Mouse (Mus musculus): ENCODE results near the gene Rps15.

The Rps15 gene

DNA sequence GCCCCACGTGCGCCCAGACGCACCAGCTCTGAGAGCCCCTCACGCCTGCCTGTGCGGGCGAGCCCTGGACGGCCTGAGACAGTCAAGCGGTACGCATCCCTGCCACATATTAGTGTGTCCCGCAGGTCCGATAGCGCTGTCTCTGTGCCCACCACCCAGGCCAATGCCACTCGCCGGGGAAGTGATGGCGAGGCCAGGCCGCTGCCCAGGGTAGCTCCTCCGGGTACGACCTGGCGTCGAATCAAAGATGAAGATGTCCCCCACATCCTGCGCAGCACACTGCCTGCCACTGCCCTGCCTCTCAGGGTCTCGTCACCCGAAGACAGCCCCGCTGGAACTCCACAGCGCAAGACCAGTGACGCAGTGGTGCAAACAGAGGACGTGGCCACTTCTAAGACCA lies 23.1 kb downstream of the Rps15 start:
- DNase-seq (ENCODE audit: low spot score): no peak

DNA sequence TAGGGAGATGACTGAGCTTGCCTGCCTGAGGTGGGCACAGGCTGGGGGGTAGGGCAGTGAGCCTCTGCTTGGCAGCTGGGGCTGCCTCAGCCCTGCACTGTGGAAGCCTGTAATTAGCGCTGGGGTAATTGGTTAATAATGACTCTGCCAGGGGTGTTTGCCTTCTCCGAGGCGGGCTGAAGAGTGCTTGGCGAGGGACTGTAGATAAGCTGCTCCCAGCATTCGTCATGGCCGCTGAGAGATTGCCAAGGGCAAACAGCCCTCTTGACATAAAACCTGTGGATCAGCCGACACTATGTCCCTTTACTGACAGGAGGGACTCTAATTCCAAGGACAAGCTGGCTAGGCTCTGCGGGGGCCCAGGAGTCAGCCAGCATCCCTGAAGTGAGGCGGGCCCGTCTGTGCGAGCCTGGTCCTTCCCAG lies 24.1 kb downstream of the Rps15 start:
- DNase-seq (ENCODE audit: low spot score): no peak

- DNase-seq (ENCODE audit: low spot score): no peak
Observed at GRCm38 (mm10) chr10:80317011-80317410, 24.8 kb downstream of the Rps15 start.

DNA sequence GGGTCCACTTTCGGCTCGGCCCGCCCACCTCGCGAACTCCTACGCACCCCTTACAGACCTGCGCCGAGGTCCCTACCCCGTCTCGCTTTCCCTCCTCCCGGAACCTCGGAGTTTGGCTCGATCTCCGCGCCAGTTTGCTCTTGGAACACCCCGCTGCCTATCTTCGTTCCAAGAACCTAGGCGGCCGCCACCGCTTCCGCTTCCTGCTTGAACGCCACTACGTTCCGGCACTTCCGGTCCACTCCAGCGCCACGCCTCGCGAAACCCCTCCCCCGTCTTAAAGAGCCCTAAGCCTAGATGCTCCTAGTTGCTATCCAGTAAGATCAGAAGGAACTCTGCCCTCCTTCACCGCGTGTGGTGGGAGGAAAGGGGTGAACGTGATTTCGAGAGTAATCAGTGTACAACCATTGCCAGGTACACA lies 28.1 kb downstream of the Rps15 start, which contains the start of gene 2310011J03Rik:
2310011J03Rik (minus strand) TSS at position 198 of the 421 bp plus-strand sequence.
- DNase-seq (ENCODE audit: low spot score): peak; percentile 91

GRCm38 (mm10) chr10:80321014-80321669 lies 28.9 kb downstream of the Rps15 start:
- no peak for DNase-seq (ENCODE audit: low spot score)

- DNase-seq (ENCODE audit: low spot score): no peak
Observed at GRCm38 (mm10) chr10:80321670-80322581, 29.7 kb downstream of the Rps15 start.

DNA sequence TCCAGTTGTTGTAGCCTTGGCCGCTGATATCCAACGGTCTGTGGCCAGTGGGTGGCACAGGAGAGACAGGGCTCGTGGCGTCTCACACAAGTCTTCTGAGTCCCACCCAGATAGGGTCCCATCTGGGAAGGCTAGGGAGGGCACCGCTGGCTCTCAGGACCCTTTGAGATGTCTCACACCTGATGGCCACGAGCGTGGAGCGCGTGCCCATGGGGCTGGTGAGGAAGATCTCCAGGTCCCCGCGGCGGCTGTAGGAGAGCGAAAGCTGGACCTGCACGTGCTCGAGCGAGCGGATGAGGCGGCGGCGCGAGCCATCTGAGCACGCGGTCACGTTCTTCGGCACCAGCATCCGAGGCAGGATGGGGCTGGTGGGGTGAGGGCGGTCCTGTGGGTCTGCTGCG lies 30.6 kb downstream of the Rps15 start:
- DNase-seq (ENCODE audit: low spot score): no peak

GRCm38 (mm10) chr10:80323261-80324119 lies 31.2 kb downstream of the Rps15 start:
- DNase-seq (ENCODE audit: low spot score): no peak

GRCm38 (mm10) chr10:80324120-80325037 lies 32.1 kb downstream of the Rps15 start:
- DNase-seq (ENCODE audit: low spot score): no peak

GRCm38 (mm10) chr10:80325045-80325444 lies 32.8 kb downstream of the Rps15 start:
- DNase-seq (ENCODE audit: low spot score): no peak

GRCm38 (mm10) chr10:80329273-80330081 lies 37.2 kb downstream of the Rps15 start, which contains the start of the genes Pcsk4 and Reep6:
Pcsk4 (minus strand) TSS chr10:80329498.
Reep6 (plus strand) TSS chr10:80329953.
- peak; percentile 96 for DNase-seq (ENCODE audit: low spot score)

DNA sequence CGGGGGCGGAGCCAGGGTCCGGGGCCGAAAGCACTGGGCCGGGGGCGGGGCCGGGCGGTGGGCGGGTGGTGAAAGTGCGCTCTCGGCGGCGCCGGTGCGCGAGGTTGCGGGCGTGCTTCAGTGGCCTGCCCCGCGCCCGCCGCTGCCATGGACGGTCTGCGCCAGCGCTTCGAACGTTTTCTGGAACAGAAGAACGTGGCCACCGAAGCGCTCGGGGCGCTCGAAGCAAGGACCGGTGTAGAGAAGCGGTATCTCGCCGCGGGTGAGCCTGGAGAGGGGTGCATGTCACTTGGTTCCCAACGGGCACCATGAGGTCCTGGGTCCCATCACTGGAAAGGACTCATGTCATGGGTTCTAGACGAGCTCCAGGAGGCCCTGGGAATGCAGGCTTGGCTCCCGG lies 37.8 kb downstream of the Rps15 start:
- DNase-seq (ENCODE audit: low spot score): no peak

DNA sequence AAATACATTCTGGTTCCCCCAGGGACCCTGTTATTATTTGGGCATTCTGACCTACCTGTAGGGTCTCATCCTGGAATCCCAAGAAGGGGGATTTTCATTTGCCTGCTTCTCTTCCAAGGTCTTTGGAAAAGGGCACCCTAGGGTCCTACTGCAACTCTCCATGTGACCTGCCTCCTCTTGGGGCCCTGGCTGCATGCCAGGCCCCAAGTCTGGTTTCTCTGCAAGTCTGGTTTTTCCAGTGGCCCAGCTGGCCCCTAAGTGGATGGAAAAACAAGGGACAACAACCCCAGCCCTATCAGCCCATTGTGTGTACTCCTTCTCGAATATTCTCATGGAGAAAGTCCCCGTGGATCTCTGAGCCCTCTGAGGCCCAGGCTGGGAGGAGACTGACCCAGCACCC lies 38.6 kb downstream of the Rps15 start:
- DNase-seq (ENCODE audit: low spot score): no peak

- DNase-seq (ENCODE audit: low spot score): no peak
Observed at GRCm38 (mm10) chr10:80331636-80332524, 39.6 kb downstream of the Rps15 start.

DNA sequence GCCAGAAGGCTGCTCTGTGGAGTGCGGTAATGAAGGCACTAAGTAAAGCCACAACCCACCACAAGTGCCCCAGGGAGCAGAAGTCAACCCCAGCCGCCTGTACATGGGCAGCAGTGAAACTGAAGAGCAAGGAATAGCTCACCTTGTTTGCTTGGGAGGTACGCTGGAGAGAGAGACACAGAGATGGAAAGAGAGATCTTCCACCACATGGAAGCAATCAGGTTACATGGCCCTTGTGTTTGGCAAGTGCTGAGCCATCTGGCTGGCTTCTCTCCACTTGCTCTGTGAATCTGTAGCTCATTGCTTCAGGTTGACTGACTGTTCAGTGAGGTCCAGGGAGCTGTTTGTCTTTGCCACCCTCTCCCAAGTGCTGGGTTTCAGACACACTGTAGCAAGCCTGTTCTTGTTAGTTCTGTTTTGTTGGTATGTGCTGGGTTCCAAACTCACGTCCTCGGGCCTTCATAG lies 40.3 kb downstream of the Rps15 start:
- no peak for DNase-seq (ENCODE audit: low spot score)

- no peak for DNase-seq (ENCODE audit: low spot score)
Observed at GRCm38 (mm10) chr10:80336263-80336662, 44.0 kb downstream of the Rps15 start.

GRCm38 (mm10) chr10:80339941-80340750 lies 47.9 kb downstream of the Rps15 start:
- peak; percentile 90 for DNase-seq (ENCODE audit: low spot score)

DNA sequence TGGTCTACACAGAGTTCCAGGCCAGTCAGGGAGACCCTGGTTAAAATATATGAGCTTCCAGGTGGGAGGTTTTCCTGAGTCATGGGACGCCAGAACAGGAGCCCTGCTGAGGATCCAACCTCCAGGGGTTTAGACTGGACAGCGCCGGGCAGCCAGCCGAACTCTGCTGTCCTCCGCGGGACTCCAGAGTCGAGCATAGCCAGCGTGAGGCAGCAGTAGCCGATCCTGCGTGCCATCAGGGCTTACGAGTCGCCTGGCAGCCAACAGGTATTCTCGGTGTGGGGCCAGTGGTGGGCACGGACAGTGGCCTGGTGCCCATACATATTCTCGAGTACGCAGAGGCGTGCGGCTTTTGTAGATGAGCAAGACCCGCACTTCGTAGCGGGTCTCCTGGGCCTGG lies 48.8 kb downstream of the Rps15 start:
- no peak for DNase-seq (ENCODE audit: low spot score)
